ENCODE assay signal across 15 mouse cellular contexts in genomic region chr12:9091951-9092350, GRCm38 (mm10).
DNase-seq lines count a peak whose midpoint lies in the region; ATAC-seq and TF ChIP-seq lines count a peak whose summit lies in the region.
"Had no signal": no experiment of that assay in that cellular context is flagged by ENCODE, and none has a peak within 500 bp of the region (broad histone marks: within the 10 kb centered on the region; RNA-seq: fewer than 3 reads in every experiment).

No protein-coding gene starts in this region.

- H3K4me3 ChIP-seq in gastrocnemius, adult 2 months = no peak overlapping the region
- H3K4me3 ChIP-seq in heart, postnatal 0 days (ENCODE audit: low read depth, low read length) = no peak overlapping the region
- H3K4me3 ChIP-seq: heart, embryonic 15.5 days; limb, embryonic 12.5 days had no signal

- no peak; the same call in 1 of the 2 replicates for ATAC-seq in heart, postnatal 0 days (ENCODE audit: insufficient read depth, low read depth)
- ATAC-seq in cerebellum, adult (ENCODE audit: insufficient number of reproducible peaks, low FRiP score, low TSS enrichment) = no peak
- ATAC-seq: forebrain, embryonic 16.5 days; liver, postnatal 0 days had no signal

- H3K4me1 ChIP-seq in heart, postnatal 0 days (ENCODE audit: control insufficient read depth, insufficient read depth) = 0 out of 2 replicates have a peak, but pooled peaks cover 4% of the 10 kb centered on the region
- H3K4me1 ChIP-seq: limb, embryonic 12.5 days had no signal

- H3K27me3 ChIP-seq in heart, postnatal 0 days (ENCODE audit: control insufficient read depth, insufficient read depth, low read length) = no peaks in the 10 kb centered on the region
- H3K27me3 ChIP-seq: heart, embryonic 15.5 days; limb, embryonic 12.5 days had no signal

- intact Hi-C loops in gastrocnemius, adult 2 months (cut with DNase I) = no loop called here

- H3K9me3 ChIP-seq in heart, postnatal 0 days (replicated peaks; ENCODE audit: control insufficient read depth, low read length) = no peaks in the 10 kb centered on the region
- H3K9me3 ChIP-seq: heart, embryonic 15.5 days; limb, embryonic 12.5 days had no signal

- WGBS in heart, postnatal 0 days = 55% methylated on average over 6 of the region's 6 CpGs

- TF ChIP-seq EP300 in heart, postnatal 0 days (IDR thresholded peaks at IDR 0.05; ENCODE audit: low read depth) = no peak

- H3K9ac ChIP-seq in heart, postnatal 0 days (replicated peaks; ENCODE audit: low read depth, low read length) = no peak overlapping the region
- H3K9ac ChIP-seq: heart, embryonic 15.5 days; limb, embryonic 12.5 days; liver, postnatal 0 days had no signal

- H3K27ac ChIP-seq in gastrocnemius, adult 2 months = peak overlapping the region; percentile 35; the same call in 1 of the 2 replicates
- H3K27ac ChIP-seq in heart, postnatal 0 days (ENCODE audit: low read depth) = no peak overlapping the region
- H3K27ac ChIP-seq: heart, embryonic 15.5 days; limb, embryonic 12.5 days had no signal

- no peak for TF ChIP-seq CTCF in gastrocnemius, adult 2 months (IDR thresholded peaks at IDR 0.05)
- TF ChIP-seq CTCF in heart, postnatal 0 days (IDR thresholded peaks at IDR 0.05; ENCODE audit: low read depth) = no peak

- no peak overlapping the region for H3K4me2 ChIP-seq in heart, postnatal 0 days (ENCODE audit: low read depth, low read length)
- H3K4me2 ChIP-seq: heart, embryonic 15.5 days; limb, embryonic 12.5 days had no signal

- peak; percentile 31 for DNase-seq in lung, postnatal 10 days
- no peak for DNase-seq in lung, postnatal 25 days (ENCODE audit: low spot score)
- peak; percentile 53 for DNase-seq in gastrocnemius, adult 2 months
- DNase-seq in heart, postnatal 0 days (ENCODE audit: low spot score) = peak; percentile 53
- DNase-seq in kidney, postnatal 4 days = peak; percentile 13 to 37
- no peak for DNase-seq in frontal cortex, postnatal 10 days (ENCODE audit: low spot score in 2 of 2)
- DNase-seq in embryo, embryonic 10 days (ENCODE audit: low spot score) = no peak
- DNase-seq: adrenal gland, postnatal 25 days; cerebellum, adult 11 months; layer of hippocampus, adult 9-11 months; liver, postnatal 0 days had no signal

- no peaks in the 10 kb centered on the region for H3K36me3 ChIP-seq in heart, postnatal 0 days (replicated peaks; ENCODE audit: control insufficient read depth, insufficient read depth, low read length)
- H3K36me3 ChIP-seq: heart, embryonic 15.5 days; limb, embryonic 12.5 days had no signal

Comparison
In these comparisons a context has a peak if more than half of its experiments do, and no peak if none do; other contexts are left out.
1. DNase-seq: peak in lung, postnatal 10 days (single experiment), gastrocnemius, adult 2 months (single experiment), heart, postnatal 0 days (single experiment) and kidney, postnatal 4 days (2 of 2); none in lung, postnatal 25 days (single experiment), frontal cortex, postnatal 10 days (0 of 2) and embryo, embryonic 10 days (single experiment).